Mouse (Mus musculus) adrenal gland, postnatal 25 days (tissue): ENCODE measurements around the gene Abhd10. TPM values are rescaled to one million over a fixed set of nuclear protein-coding genes. Genes with fewer than 3 reads are reported as not detected.
A peak's percentile ranks its signal among the peaks of the same experiment; 100 is the strongest.

Experiments
- DNase-seq: peaks from one replicate; pipeline ENCODE4 v3.0.0; 2021; ENCODE audit warnings: mixed read lengths
- long read RNA-seq: library from polyadenylated mRNA; stranded (forward); transcript quantifications from one replicate; pipeline ENCODE4 v2.0.0, GENCODE M21; 2021
- total RNA-seq: library from RNA; stranded (reverse); gene quantifications from 2 replicates; pipeline ENCODE4 v1.2.3, GENCODE M21; 2021

The Abhd10 gene
- total RNA-seq: 23.3 and 30.0 TPM in 2 replicates
- long read RNA-seq, transcript Abhd10-201 (5 exons, 2,848 nt): major isoform, 7 of 25 reads
- long read RNA-seq, partial matches to known transcripts: 2 of 25 reads
- long read RNA-seq, other reads (novel, unspliced or antisense): 15 of 25 reads

GRCm38 (mm10) chr16:45742615-45743476, at the start of gene Abhd10:
Gene Abhd10, minus strand, starts transcription at chr16:45742955.
- DNase-seq: peak; percentile 99

GRCm38 (mm10) chr16:45791286-45791685, 48.5 kb upstream of the Abhd10 start:
- no peak for DNase-seq

GRCm38 (mm10) chr16:45789311-45789710, 46.6 kb upstream of the Abhd10 start:
- no peak for DNase-seq

GRCm38 (mm10) chr16:45787650-45788049, 44.9 kb upstream of the Abhd10 start:
- DNase-seq: no peak

DNA sequence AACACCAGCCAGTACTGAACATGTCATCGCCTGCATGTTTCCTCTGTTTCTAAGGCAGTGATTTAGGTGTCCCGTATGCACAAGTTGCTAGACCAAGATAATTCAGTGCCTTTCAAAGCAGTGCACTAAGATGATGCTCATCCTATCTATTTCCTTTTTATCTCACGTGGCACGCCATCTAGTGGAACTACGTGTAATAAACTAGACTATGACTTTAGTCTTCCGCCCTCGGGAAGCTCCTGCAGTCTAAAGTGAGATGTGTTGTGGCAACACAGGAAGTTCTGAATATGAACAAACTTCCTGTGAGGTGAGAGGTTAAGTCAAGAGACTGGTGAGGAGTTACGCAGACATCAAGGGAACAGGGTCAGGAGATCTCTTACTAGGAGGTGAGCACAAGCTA, 43.9 kb upstream of the Abhd10 start:
- no peak for DNase-seq

- no peak for DNase-seq
Observed at GRCm38 (mm10) chr16:45780001-45780400, 37.2 kb upstream of the Abhd10 start.

- no peak for DNase-seq
Observed at GRCm38 (mm10) chr16:45774813-45775212, 32.1 kb upstream of the Abhd10 start.

GRCm38 (mm10) chr16:45770914-45771313, 28.2 kb upstream of the Abhd10 start:
- DNase-seq: no peak

GRCm38 (mm10) chr16:45767853-45768640, 25.3 kb upstream of the Abhd10 start:
- peak; percentile 16 for DNase-seq

- no peak for DNase-seq
Observed at GRCm38 (mm10) chr16:45767434-45767833, 24.7 kb upstream of the Abhd10 start.

- no peak for DNase-seq
Observed at GRCm38 (mm10) chr16:45765801-45766494, 23.2 kb upstream of the Abhd10 start.

DNA sequence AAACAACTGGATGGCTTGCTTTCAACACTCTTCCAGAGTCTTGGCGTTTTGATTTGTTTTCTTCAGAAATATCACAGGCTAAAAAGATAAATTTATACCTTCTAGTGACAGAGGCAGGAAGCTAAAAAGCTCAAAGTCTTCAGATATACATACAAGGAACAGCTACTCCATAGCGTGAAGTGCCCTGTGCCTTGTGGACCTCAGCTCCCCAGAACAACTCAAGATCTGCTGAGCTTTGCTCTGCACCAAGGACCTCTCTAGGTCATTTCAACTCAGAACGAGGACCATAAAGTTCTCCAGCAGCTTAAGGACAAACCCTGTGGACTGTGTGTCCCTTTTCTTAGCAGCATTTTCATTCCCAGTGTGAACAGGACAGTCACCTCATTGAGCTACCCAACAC, 22.3 kb upstream of the Abhd10 start:
- DNase-seq: no peak

DNA sequence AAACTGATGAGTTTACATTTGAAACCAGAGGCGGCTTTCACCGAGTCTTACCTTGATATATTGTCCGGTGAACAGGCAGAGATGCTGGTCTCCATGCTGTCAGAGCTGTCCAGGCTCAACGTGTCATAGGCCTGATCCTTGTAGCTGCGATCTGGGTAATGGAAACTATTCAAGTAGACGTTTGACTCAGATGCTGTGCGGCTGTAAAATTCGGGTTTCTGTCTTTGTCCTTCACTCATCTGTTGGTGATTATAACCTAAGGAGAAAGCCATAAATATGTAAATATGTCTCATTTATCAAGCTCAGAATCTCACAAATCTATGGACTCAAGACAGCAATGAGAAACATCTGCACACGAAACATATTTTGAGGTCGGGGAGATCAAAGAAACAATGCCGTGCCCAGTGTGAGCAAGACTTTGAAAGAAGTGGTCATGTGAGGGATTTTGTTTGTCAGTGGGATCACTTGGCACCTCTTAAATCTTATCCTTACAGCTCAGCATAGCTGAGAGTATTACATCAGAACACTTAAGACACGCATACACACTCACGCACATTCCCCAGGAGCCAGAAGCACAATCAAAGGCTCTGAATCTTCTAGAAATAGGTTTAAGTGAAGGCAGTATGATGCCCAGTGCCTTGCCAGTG, 20.2 kb upstream of the Abhd10 start:
- DNase-seq: no peak

GRCm38 (mm10) chr16:45761425-45761824, 18.7 kb upstream of the Abhd10 start:
- DNase-seq: no peak

DNA sequence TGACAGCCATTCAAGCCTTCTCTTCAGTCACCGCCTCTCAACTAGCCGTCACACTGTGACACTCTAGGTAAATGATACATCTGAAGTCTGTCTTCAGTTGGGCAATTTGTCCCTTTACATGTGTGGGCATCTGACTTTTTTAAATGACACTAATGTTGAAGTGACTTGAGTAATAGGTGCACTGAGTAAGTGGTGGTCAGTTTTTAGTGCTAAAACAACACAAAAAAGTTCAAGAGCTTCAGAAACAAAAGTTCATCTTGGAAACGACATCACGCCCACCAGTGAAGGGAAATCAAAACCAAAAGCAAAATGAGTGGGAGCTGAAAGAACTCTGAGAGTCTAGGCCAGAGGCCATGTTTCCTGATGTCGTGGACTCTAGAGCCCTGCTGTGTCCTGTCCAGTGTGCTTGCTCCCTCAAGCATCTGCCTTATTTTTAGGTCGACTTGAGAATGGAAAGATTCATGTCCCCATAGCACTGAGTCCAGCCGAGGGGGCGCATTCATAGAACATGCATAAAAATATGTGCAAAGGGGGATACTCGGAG, 16.0 kb upstream of the Abhd10 start:
- no peak for DNase-seq

DNA sequence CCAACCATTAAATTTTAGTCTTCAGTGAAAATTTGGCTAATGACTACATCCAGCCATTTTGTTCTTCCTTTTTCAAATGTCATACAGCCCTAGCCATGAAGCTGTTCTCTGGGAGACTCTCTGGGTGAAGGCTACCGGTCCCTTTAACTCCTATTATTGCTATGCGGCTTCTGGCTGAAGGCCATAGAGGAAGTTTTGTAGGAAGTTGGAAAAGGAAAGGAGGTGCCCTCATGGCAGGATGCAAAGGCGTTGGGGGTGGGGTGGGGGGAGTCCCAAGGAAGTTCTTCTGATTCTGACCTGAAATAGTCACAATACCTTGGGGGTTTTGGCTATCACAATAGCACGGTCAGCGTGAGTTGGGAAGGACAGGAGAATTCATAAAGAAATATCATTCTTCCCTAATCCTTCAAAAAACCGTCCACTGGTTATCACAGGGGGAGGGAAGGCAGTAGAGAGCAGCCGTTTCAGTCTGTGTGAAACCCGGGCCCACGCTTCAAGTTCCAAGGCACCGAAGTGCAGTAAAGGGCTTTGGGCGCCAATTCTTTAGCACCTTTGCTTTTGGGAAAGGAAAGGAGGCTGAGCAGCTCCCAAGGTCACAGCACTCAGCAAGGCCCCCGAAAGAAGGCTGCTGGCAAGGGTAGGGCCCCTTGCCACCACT, 14.8 kb upstream of the Abhd10 start:
- peak; percentile 15 for DNase-seq

DNA sequence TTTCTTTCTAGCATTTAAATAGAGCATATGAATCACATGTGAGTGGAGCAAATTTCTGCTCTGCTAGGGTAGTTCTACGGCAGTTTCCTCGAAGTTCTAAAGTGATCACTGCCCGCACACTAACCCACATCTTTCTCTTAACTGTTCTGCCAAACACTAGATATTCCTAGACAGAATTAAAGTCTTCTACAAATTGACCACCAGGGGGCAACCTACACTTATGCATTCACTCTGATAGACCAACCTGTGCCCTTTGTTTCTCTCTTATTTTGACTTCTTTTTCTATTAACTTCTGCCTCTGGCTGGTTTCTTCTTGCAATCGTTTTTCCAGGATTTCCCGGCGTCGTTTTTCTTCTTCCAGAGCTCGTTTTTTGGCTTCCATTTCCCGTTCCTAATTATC, 14.1 kb upstream of the Abhd10 start:
- no peak for DNase-seq

GRCm38 (mm10) chr16:45743591-45744144, 913 bp upstream of the Abhd10 start:
- no peak for DNase-seq

- DNase-seq: no peak
Observed at GRCm38 (mm10) chr16:45737880-45738279, 4.9 kb downstream of the Abhd10 start.

GRCm38 (mm10) chr16:45736724-45737123, 6.0 kb downstream of the Abhd10 start:
- no peak for DNase-seq

DNA sequence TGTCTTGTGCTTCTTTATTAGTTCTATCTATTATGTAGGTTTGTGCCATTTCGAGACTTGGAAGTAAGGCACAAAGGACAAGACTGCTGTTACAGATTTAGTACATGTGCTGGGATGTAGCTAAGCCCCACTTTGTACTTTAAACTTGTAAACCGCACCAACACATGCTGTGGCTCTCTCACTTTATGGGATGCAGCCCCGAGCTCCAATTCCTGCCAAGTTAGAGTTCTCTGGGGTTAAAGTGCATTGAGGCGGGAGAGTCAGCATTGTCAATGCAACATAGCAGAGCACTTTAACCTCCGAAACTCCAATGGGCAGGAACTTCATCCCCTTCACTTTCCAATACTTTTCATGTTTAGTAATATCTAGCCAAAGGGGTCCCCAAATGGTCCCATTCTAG, 13.6 kb downstream of the Abhd10 start:
- no peak for DNase-seq
